Mouse (Mus musculus): Measurements from ENCODE around the gene Kif26b.

The Kif26b gene

DNA sequence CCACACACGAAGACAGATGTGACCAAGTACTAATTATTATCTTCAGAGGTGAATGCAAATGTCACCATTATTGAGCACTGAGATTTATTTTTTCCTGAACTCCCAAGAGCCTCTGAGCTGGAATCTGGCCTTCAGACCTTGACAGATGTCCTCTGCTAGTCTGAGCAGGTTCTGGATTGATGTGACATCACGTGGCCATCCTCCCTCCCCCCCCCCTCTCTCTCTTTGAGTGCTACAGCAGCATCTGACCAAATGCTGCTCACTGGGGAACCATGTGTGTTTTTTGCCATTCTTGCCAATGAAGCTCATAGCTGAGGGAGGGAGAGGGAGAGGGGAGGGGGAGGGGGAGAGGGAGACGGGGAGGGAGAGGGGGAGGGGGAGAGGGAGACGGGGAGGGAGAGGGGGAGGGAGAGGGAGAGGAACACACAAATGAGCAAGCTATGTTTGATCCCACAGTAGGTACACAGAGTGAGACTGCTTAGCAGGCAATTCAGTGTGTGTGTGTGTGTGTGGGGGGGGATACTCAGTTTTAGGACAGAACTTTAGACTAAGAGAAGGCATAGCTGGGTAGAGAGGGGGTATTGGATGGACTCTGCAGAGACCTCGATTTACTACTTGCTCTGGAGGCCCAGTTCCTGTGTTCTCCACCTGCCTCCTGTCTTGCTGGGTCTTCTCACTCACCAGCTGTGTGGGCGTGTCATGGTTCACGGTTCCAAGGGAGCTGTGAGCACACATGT is 241.9 kb downstream of the Kif26b start:
- no peak for DNase-seq (ENCODE audit: low spot score in 2 of 2)

DNA sequence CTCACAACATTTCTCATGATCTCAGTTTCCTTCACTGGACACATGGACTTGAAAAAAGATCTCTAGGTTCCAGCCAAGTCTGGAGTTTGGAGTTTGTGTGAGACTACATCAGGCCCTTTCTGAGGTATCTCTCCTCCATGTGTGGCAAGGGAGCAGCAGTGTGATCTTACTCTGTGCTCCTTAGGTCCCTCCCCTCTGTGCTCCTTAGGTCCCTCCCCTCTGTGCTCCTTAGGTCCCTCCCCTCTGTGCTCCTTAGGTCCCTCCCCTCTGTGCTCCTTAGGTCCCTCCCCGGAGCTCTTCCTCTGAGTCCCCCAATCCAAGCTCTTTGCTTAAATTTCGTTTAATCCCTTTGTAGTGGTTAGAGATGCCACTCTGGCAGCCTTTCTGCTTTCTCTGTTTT is 250.8 kb downstream of the Kif26b start:
- no peak for DNase-seq (ENCODE audit: low spot score in 2 of 2)

DNA sequence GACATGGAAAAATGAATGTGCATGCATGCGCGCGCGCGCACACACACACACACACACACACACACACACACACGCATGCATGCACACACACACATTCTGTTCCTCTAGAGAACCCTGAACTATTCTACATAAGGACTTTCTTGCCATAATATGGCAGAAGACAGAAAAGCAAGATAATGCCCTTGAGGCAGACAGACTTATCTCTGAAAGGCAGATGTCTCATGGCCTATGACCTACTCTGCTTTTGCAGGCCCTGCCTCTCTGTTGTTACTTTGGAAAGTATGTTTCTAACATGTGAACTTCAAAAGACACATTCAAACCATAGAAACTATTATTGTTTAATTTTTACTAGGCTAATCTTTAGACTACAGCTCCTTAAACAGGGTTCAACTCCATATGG is 255.1 kb downstream of the Kif26b start:
- DNase-seq (ENCODE audit: low spot score in 2 of 2): no peak

DNA sequence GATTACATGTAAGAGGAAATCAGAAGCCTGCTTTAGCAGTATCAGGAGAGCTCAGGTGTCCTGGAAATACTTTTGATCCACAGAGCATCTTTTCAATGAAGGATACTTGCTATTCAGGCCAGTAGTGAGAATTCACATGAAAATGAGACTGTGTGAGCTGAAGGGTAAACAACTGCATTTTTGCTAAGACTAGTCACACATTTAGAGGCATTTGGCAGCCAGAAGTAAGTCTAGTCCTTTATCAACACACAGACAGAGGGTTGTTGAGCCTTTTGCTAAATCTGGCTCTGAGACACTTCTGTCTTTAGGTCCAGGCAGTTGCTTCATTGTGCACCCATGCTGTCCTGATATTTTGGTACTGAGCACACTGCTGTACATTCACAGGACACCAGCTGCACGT is 262.3 kb downstream of the Kif26b start:
- no peak for DNase-seq (ENCODE audit: low spot score in 2 of 2)

- DNase-seq (ENCODE audit: low spot score in 2 of 2): no peak
Measured at GRCm38 (mm10) chr1:178792726-178793125, 263.8 kb downstream of the Kif26b start.

DNA sequence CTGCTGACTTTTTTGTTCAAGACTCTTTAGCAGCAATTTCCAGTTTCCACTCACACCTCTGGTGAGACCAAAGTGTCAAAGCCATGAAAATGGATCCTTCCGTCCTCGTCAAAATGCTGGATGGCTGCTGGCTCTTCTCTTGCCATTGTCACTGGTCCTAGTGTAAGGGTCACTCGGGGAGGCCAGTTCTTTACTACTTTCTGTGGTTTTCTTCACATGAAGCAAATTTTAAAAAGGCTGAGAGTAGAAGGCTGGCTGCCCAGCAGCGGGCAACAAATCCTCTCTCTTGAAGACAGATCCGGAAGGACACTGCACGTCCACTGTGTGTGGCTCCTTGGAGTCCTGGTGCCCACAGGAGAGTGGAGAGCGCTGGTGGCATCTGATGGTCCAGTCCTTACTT is 265.9 kb downstream of the Kif26b start:
- no peak for DNase-seq (ENCODE audit: low spot score in 2 of 2)

DNA sequence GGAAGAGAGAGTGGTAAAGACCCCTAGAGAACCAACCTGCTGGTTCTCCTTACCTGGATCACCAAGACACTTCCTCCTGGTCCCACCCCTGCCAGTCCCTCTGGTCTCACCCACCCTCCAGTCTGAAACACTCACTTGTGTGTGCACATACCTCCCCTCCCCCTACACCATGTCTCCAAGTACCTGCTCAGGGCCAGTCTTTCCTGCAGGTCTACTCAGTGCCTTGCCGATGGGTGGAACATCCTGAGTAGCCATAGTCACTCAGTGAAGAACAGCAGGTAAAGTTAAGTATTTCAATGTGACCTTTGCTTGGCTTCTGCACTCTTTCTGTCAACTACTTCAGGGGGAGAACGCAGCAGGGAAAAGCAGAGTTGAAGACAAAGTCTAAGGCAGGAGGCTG is 268.5 kb downstream of the Kif26b start:
- DNase-seq (ENCODE audit: low spot score in 2 of 2): no peak

DNA sequence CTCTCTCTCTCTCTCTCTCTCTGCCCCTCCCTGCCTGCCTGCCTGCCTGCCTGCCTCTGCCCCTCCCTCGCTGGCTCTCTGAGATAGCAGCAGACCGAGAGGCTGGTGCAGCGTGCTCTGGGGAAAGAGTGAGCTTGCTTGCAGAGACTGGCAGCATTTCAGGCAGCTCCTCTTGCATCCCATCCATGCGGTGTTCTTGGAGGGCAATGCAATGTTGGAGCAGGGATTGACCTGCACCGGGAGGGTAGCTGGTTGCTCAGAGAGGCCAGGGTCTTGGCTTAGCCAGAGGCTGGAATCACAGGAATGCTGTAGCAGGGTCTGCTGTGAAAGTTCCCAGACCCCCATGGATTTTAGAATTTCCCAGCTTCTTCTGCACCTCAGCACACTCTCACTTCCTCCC is 269.4 kb downstream of the Kif26b start:
- DNase-seq (ENCODE audit: low spot score in 2 of 2): no peak

DNA sequence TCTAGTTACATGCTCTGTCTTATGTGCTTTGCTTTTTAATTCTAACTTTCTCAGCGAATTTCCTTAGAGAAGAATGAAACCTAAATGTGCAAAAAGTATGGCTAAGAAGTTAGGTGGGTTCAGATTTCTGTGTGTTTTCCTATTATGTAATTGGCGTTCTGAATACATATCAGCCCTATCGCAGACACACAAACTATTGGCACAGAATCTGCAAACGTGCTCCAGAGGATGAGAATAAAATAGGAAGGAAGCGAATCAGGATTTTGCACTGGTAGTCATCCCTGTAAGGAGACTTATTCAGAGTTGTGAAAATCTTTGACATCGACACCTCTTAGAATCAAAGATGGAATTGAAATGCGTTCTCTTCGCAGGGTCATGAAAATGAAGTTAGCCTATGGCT is 270.0 kb downstream of the Kif26b start:
- no peak for DNase-seq (ENCODE audit: low spot score in 2 of 2)

DNA sequence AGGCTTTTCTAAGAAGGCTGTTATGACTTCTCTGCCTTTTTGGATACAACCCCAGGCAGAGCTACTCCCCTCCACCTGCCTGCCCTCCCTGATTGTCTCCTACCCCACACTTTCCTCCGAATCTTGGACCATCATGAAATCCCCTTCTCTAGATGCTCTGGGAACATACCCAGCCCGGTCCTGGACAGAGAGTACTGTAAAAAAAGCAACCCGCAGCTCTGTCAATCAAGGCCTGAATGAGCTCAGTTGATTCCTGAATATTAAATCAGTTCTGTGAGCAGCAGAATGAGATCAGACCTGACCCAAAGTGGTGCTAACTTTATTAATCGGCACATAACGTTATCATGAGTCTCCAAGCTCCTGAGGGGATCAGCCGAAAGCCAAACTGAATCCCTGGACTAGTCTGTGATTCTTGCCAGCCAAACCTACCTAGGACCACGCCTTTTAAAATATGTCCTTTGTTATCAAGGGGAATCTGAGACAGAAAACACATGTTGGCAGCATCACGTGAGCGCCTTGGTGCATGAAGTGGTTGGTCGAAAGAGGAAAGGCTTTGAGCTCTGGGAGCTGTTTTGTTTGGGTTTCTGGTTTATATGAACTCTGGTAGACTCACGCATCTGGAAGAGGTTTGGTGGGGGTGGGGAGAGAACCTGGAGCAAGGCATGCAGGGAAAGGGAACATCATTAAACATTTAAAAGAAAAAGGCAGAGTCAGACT is 271.1 kb downstream of the Kif26b start:
- DNase-seq (ENCODE audit: low spot score in 2 of 2): no peak

- DNase-seq (ENCODE audit: low spot score in 2 of 2): no peak
Measured at GRCm38 (mm10) chr1:178803155-178803554, 274.2 kb downstream of the Kif26b start.

DNA sequence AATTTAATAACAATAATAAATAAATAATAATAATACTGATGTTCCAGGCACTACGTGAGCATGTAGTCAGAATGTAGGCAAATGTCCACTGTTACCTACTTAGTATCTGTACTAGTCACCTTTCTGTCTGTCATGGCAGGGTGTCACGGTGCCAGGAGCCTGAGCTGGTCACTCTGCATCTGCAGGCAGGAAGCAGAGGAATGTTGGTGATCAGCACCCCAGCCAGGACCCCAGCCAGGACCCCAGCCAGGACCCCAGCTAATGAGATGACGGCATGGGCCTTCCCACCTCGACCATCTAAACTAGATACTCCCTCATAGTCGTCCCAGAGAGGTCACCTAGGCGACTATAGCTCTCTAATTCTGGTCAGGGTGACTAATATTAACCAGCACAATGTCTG is 288.6 kb downstream of the Kif26b start:
- DNase-seq (ENCODE audit: low spot score in 2 of 2): no peak

DNA sequence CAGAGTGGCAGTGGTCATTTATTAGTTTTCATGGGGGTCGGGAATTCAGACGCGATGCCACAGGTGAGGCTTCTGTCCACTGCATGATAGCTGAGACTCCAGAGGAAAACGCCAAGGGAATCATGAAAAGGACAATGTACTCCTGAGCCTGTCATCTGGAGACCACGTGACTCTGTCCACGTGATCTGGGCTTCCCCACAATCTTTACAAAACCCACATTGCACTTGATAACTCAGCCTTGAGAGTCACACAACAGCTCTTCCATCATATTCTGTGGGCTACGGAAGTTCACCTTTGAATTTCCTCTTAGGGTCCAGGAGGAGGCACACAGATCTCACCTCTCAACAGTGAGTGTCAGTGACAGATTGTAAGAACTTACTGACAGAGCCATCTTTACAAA is 290.1 kb downstream of the Kif26b start:
- DNase-seq (ENCODE audit: low spot score in 2 of 2): no peak

DNA sequence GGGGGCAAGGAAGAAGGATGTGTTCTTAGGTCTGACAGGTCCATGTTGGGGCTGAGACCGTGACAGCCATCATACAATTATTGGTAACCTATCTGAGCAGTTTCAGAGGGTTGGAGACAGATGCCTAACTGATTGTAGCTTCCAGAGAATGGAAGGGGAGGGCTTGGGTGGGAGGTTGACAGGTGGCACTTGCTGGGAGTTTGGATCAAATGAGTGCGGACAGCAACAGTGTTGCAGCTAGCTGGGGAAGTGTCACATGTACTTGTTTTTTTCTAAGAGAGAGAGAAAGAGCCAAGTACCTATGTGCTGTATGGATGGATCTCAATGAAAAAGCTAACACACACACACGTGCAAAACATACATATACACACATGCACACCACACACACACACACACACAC is 291.2 kb downstream of the Kif26b start:
- no peak for DNase-seq (ENCODE audit: low spot score in 2 of 2)

GRCm38 (mm10) chr1:178820556-178821435 is 291.9 kb downstream of the Kif26b start:
- no peak for DNase-seq (ENCODE audit: low spot score in 2 of 2)

DNA sequence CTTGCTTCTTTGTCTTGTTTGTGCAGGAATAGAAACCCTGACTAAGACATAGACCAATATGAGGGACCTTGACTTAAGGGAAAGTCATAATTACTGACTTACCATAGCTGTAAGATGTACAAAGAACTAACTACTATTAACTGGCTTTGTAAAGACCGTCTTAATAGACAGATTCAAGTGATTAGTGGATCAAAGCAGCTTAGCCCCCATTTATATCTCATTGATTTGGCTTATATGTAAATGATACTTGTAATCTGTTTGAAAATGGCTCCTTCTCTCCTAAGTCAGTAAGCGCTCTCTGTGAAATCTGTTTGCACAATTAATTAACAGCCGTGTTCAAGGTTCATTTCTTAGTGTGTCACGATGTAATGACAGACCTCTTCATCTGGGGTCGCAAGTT is 295.9 kb downstream of the Kif26b start:
- DNase-seq (ENCODE audit: low spot score in 2 of 2): no peak

DNA sequence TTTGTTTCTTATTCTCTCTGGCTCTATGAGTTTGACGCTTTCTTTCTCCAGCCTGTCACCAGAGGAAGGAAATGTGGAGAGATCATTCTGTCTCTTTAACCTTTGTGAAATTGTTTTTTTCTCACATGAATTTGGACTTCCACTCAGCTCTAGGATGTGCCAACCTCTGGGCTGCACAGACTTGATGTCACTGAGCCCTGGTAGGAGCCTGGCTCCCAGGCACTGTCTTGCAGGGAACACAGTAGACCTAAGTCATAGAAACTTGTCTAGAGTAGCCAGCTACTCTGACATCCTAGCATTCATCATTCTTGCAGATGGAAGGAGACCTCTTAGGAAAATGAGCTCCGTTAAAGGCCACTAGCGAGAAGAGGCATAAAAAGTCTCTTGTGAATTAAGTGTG is 298.3 kb downstream of the Kif26b start:
- peak in 1 of 2 experiments; percentile 20 for DNase-seq (ENCODE audit: low spot score in 2 of 2)

- peak in 1 of 2 experiments; percentile 4 for DNase-seq (ENCODE audit: low spot score in 2 of 2)
Measured at GRCm38 (mm10) chr1:178829456-178829855, 300.5 kb downstream of the Kif26b start.

GRCm38 (mm10) chr1:178832571-178832970 is 303.6 kb downstream of the Kif26b start:
- peak in 1 of 2 experiments; percentile 44 for DNase-seq (ENCODE audit: low spot score in 2 of 2)

DNA sequence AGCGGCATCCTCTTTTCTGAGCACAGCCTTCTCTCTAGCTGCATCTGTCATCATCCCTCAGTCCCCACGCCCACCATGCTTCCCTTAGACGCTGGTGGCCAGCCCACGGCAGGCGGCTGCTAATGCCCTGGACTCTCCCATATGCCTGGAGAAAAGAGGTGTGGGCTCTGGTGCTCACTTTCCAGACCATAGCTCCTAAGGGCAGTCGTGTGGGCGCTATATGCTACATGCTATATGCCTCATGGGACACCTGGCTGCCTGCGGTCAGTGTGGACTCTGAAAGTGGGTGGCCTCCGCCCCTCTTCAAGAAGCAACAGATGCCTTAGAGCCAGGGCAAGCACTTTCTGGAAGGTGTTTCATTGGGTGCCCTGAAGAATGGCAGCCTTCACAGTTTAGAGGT is 306.9 kb downstream of the Kif26b start:
- DNase-seq (ENCODE audit: low spot score in 2 of 2): no peak

- no peak for DNase-seq (ENCODE audit: low spot score in 2 of 2)
Measured at GRCm38 (mm10) chr1:178836998-178837397, 308.1 kb downstream of the Kif26b start.

DNA sequence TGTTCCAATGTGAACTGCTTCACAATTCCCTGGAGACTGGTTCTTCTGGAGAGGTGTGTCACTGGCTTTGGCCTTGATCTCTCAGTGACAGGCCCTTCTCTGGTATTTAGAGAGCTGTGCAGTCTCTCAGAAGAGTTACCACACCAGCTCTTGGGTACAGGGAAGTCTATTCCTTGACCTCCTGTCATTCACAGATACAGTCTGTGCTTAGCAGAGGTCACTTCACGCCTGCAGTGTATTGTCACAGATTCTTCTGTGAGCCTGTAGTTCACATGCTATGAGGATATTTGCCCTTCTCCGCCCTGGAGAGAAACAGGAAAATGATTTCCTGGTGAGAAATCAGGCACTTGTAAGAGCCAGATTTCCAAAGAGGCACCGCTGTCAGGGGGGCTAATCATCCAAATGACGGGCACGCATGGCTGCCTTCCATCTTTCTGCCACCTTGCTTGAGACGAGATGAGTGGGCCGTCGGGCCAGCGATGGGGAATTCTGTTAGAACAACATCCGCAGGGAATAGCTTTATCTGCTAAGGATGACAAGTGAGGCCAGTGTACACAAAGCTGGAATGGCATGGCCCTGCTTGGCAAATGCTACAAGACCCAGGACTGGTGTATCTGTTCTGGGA is 309.9 kb downstream of the Kif26b start:
- no peak for DNase-seq (ENCODE audit: low spot score in 2 of 2)
